Mouse (Mus musculus): ENCODE results near the gene BC025920.
"Not testable (repeated sequence)": the region's sequence is repeated elsewhere in the genome, so short reads cannot be mapped to it uniquely, and the experiment has no call there.

Gene BC025920

DNA sequence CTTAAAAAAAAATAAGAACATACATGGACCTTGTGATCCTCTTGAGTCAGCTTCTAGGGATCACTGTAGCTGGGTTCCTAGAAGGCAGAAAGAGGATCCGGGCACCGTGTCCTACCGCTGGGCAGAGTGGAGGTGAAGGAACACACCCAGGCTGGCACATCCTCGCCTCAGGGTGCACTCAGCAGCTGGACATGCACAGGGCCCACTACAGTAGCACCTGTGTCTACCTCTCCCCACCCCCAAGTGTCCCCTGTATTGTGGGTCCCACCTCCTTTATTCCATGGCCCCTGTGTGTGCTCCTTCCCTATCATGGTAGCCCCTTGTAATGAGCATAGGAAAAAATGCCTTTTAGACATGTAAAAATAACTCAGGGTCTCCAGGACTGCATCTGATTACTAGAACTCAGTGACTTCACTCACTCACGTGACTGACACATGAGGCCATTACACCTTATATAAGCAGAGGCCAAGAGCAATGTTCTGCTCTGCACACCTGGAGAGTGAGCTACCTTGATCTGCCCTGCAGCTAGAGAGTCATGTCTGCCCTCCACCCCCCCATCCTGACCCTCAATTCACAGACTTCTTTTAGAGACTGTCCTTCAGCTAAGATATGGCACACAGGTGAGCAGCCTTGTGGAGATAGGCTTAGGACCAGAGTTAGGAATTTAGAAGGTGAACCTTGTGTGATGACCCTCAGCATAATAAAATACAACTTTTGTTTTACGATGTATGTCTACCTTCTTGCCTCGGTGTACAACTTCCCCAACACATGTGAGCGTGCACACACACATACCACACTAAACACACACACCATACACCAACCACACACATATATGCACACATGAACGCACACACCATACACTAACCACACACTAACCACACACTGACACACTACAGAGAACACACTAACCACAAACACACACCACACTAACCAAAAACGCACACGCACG lies 1.8 kb upstream of the BC025920 start:
- DNase-seq (ENCODE audit: low spot score in 2 of 2) = no peak

DNA sequence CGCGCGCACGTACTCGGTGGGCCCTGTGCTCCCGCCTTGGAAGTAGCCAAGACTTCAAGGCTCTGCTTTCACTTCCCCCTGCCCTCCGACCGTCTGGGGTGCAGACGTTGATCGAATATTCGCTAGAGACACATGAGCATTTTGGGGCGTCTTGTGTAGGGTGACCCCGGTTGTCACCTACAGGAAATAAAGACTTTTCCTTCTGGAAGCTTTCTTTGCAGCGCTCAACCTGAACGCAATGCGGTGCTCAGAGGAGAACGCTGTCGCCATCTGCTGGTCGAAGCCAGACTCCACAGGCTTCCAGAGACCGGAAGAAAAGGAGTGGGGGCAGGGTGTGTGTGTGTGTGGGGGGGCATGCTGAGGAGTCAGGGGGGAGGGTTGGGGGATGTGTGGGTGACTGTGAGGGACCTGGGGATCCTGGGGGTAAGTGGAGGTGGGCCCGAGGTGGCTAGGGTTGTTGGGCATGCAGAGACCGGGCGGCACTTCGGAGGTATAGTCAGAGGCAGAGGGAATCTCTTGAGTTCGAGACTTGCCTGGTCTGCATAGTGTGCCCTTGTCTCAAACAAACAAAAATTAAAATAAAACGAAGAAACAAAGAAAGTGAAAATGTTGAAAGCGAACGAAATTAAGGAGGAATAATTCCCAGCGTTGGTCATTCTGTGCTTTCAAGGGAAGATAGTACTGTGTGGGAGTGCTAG lies 953 bp upstream of the BC025920 start:
- peak; percentile 71 to 77 for DNase-seq (ENCODE audit: low spot score in 2 of 2)

DNA sequence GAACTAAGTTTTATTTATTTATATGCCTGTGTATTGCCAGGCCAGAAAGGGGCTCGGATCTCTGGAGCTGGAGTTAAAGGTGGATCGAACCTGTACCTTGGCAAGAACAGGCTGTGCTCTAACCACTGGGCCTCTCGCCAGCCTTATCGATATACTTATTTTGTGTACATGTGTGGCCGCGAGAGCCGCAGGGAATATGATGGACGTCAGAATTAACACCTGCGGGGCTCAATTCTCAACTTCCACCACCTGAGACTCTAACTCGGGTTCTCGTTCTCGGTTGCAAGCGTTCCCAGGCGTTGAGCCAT lies 450 bp upstream of the BC025920 start:
- no peak for DNase-seq (ENCODE audit: low spot score in 2 of 2)

DNA sequence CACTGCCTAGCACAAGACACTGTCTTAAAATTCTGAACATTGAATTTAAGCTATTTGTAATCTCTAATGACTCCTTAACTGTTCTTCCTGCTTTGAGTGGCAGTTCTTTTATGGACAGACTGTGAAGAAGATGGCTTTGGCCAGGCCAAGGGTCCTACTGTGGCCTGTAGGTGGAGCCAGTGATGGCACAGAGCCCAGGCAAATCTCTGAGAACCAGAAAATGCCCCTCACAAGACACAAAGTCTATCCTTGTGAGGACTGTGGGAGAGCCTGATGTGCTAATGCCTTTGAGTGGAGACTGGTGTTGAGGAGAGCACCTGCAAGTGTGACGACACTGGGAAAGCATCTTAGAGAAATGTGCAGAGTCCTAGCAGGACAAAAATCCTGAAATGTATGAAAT lies 2.2 kb downstream of the BC025920 start:
- DNase-seq (ENCODE audit: low spot score in 2 of 2) = no peak

DNA sequence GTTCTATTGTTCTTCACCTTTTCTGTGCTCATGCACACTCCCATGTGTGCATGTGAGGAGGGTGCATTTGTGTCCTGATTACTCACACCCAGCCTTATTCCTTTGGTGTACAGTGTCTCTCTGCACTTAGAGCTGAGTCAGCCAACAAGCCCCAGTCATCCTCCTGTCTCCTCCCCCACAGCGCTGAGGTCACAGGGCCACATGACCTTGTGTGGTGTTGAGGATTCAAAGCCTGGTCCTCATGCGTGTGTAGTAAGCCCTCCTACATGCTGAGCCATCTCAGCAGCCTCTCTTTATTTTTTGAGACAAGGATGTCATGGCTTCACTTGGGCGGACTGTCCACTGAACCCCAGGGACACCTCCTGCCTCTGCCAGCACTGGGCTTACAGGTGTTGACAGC lies 6.7 kb downstream of the BC025920 start:
- DNase-seq (ENCODE audit: low spot score in 2 of 2) = no peak

DNA sequence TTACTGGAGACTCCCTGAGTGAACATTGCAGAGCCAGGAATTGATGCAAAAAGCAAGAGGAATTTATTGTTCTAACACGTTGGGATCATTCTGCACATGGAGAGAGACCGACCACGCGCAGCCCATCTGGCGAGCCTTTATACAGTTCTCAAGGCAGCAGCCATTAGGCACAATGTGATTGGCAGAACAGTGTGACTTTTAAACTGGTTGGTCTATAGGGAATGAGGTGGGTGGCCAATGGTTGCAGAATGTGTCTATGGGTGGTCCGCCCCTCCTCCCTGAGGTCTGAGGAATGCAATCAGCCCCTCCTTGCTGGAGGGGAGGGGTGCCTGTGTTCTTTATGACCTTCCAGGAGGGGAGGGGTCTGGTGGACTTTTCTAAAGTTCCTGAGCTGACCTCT lies 9.4 kb downstream of the BC025920 start:
- no peak for DNase-seq (ENCODE audit: low spot score in 2 of 2)

DNA sequence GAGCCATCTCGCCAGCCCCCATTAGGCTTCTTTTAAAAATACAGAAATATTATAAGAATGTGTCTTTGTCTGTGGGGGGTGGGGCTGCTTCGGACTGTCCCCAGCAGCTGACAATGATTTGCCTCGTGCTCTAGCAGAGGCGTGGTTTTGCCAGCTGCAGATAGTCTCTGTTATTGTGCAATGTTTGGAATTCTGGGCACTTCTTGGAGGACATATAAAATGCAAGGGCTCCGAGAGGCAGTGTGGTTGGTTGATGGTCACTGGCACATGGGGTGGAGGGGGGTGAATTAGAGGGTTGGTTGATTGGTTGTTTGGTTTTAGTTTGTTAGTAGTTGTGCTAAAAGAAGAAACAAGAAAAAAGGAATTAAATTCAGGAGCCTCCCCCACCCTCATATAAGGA lies 13.9 kb downstream of the BC025920 start:
- no peak for DNase-seq (ENCODE audit: low spot score in 2 of 2)

DNA sequence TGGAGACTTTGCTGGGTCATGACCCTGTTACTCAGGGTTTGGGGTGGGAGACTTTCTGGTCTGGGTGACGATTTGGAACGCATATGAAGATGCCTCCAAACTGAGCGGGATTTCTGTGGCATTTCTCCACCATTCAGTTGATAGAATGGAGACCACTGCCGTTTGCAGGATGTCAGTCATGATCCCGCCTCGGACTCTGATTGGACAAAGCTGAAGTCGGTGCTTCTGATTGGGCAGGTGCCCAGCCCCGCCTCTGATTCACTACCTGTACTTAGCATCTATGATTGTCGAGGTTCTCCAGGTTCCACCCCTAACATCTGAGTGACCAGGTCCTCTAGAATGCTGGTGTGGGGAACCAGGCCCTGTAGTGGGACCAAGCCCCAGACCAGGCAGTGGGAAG lies 14.7 kb downstream of the BC025920 start:
- no peak for DNase-seq (ENCODE audit: low spot score in 2 of 2)

DNA sequence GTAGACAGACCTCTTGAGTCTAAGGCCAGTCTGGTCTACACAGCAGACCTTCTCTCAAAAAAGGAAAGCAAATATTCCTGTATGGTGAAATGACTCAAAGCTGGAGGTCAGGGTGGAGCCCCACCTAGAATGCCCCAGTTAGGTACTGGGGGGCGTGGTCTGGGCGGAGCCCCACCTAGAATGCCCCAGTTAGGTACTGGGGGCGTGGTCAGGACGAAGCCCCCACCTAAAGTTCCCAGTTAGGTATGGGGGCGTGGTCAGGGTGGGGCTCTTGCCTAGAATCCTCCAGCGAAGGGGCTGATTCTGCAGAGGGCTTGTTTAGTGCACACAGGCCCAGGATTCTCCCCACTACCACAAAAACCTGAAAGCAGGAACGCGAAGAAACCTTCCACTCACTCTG lies 17.4 kb downstream of the BC025920 start:
- no peak for DNase-seq (ENCODE audit: low spot score in 2 of 2)

DNA sequence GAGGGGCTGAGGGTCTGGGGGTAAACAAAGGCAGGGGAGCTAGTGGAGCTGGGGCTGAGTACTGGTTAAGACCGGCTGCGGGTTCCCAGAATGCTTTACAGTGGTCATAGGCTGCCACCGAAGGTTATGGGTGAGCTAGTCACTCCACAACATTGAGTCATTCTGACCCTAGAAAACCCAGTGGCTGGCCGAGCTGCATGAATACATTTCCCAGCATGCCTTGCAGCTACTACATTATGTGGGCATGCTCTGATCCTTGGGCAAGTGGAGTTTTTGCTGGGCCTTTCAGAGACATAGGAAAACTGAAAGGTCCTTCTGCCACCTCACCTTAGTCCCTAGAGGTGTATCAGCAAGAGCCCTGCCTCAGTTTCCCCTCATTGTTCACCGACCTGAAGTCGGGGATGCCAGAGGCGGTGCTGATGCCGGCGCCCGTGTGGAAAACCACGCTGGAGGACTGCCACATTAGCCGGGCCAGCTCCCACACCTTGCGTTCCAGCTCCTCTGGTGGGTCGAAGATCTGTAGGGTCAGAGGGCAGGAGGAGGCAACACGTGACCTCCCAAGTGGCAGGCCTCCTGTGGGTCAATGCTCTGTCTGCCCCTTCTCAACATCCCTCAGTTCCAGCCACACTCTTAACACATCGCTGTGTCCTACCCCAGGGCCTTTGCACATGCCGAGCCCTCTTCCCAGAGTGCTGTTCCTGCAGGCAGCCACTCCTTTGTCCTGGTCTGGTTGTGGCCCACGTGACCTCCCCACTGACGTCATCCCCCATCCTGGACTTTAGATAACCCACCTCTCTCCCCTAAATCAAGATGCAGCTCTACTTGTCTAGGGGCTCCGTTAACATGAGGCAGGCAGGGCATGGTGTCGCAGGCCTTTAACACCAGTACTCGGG lies 20.3 kb downstream of the BC025920 start:
- DNase-seq (ENCODE audit: low spot score in 2 of 2) = no peak

DNA sequence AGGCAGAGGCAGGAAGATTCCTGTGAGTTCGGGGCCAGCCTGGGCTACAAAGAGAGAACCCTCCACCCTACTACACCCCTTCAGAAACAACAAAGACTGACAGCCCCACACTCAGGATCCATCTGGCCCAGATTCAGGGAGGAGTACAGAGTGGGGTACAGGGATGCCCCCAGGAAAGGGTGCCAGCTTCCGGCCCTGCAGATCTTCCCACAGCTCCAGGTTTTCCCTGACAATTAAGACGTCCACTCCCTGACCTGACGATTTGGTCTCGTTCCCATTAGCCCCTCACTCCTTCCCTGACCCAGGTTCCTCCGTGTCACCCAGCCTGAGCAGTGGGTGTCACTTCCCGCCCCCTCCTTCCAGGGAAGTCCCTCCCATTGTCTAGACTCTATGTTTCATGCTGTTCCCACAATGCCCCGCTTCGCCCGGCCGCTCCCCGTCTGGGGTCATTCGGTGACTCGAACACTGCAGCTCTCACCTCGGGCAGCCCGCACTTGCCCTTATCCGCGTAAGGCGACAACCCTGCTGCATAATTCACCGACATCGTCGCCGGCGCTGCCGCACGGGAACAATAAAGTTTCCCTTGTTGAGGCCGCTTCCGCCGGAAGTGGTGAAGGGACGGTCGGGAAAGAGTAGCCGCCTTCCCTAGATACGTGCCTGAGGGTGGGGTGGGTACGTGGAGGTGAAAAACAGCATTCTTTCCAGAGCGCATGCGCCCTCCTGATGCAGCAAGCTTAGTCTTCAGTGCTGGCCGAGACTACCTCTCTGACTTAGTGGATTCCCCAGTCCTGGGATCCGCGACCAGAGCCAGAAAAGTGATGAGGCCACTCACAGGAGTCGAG lies 21.1 kb downstream of the BC025920 start, which contains the start of gene Sirt6:
Sirt6 (minus strand) TSS at position 804 of the 842 bp plus-strand sequence.
- peak; percentile 89 to 90 for DNase-seq (ENCODE audit: low spot score in 2 of 2)

DNA sequence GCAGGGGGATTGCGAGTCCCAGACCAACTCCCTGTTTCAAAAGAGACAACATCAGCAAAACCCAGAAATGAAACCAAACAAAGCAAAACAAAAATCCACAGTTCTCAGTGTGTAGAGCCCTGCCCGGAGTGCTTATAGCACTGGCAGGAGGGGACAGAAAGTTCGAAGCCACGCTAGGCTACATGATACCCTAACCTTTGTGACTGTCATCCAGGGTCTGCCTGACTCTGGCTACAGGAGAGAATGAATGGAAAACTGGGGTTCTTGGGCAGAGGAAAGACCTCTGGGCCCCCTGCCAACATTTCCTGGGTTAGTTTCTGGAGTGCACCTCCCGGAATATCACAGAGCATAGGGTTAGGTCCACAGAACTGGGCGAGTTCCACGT lies 21.8 kb downstream of the BC025920 start:
- DNase-seq (ENCODE audit: low spot score in 2 of 2) = no peak

DNA sequence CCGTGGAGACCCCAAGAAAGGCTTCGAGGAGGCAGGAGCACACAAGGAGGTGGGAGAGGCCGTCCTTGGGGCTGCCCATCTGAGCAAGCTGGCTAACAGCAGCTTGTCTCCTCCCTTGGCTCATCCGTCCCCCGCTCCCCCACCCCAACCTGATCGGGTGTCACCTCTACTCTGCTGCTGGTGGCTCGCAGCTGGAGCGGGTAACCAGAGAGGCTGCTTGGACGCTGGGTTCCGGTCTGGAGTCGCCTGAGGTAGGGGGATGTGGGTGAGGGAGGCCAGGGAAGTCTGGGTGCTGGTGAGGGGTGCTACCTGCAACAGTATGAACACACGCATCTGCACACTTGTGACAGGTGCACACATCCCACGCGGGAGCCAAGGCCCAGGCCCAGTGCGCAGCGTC lies 22.3 kb downstream of the BC025920 start, which contains the start of gene Ankrd24:
Ankrd24 (plus strand) TSS at position 151 of the 400 bp plus-strand sequence.
- no peak for DNase-seq (ENCODE audit: low spot score in 2 of 2)

DNA sequence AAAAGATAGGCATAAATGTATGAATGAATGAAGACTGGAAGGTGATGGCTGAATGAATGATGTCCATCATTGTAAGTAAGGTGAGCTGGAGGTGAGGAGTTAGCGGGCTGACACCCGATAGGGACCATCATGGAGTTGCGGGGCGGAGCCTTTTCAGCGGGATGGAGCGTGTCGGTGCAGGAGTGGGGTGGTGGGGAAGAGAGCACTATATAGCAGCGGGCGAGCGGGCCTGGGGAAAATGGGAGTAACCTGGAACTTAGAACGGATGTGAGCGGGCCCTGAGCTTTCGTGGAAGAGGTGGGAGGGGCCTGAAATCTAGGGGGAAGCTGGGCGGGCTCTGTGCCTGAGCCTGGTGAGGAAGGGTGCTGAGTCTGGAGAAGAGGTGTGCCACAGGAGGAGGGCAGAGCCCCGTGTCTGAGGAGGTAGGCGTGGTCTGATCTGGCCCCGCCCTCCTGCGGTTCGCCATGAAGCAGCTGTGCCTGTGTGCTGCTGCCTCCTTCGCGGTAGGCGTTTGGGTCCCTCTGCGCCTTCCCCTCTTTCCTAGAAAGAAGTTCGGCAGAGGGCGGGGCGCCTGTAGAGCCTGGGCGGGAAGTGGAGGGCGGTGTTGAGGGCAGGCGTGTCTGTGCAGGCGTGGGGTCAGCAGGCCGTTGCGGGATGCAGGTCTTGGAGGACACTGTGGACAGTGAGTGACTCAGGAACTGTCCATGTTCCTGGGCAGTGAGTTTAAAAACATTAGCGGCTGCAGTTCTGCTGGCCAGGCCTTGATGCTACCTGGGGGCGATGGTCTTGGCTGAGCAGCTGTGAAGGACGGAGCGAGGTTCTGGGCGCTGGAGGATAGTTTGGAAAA lies 27.4 kb downstream of the BC025920 start:
- DNase-seq (ENCODE audit: low spot score in 2 of 2) = peak; percentile 68 to 70

DNA sequence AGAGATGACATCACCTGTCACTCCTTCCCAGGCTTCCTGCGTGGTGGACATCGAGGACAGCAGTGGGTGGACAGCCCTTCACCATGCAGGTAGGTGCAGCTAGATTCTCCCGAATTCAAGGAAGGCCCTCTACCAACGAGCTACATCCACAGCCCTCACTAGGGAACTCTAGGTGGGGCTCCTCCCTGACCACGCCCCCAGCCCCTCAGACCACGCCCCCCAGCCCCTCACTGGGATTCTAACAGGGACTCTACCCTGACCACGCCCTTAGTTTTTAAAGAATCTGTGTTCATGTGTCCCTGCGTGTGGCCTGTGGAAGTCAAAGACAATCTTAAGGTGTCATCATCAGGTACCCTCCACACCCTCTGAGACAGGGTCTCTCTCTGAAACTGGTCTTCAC lies 30.3 kb downstream of the BC025920 start:
- no peak for DNase-seq (ENCODE audit: low spot score in 2 of 2)

DNA sequence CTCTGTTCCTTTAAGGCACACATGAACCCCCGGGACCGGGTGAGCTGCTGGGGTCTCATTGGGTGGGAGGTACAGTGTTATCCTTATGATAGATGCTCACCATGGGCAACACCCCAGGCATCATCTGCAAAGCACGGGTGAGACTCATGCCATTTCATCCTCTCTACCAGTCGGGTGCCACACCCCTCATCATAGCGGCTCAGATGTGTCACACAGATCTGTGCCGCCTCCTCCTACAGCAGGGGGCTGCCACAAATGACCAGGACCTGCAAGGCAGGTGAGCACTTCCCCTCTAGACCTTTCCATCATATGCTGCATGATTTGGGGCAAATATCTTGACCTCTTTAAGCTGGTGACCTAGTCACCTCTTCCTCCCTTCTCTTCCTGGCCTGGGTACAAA lies 32.0 kb downstream of the BC025920 start:
- DNase-seq (ENCODE audit: low spot score in 2 of 2) = no peak

DNA sequence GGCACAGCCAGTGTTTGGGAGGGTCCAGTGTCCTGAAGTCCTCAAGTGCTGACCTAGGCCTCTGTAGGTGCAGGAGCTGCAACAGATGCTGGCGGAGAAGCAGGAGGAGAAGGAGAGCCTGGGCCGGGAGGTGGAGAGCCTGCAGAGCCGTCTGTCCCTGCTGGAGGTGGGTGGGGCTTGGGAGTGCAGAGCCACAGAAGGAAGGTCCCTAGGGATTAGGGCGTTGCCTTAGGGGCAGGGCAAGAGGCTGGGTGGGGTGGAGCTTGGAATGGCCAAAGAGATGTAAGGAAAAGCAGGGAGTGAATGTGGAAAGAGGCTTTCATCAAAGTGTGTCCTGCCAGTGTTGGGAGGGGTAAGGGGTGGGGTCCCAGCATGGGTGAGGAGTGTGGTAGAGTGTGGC lies 34.8 kb downstream of the BC025920 start:
- not testable (repeated sequence) for DNase-seq (ENCODE audit: low spot score in 2 of 2)

DNA sequence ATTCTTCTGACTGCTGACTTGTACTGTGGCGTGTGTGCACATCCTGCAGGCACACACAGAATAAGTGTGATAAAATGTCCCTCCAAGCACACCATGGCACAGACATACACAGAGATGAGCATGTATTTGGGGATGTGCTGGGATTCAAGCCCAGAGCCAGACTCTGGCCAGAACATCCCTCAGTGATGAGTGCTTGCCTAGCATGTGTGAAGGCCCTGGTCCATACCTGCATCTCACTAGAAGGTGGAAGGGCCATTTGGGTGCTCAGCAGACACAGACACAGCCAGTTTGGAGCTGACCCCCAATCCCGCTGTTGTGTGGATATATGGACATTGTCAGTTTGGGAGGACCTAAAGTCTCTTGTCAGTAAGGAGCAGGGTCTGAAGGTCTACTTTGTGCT lies 35.5 kb downstream of the BC025920 start:
- DNase-seq (ENCODE audit: low spot score in 2 of 2) = no peak

DNA sequence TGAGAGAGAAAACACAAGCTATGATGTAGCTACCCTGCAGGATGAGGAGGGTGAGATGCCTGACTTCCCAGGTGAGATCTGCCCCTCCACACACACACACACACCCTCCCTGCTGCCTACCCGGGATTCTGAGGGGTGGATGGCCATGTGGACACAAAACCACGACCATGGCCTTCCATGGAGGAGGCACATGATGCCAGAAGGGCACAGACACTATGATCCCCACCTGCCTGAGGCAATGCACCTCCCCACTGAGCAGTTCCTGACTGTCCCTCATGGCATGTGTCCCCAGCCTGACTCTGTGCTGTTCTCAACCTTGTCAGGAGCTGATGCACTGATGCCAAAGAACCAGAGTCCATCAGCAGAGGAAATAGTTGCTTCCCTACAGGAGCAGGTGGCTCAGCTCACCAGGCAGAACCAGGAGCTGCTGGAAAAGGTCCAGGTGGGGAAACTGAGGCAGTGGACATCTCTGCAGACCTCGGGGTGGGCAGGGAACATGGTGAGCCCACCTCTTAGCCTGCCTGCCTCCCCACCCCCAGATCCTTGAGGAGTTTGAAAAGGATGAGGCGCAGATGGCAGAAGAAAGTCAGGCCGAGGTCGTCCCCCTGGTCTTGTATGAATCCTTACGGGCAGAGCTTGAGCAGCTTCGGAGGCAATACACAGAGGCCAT lies 36.0 kb downstream of the BC025920 start:
- DNase-seq (ENCODE audit: low spot score in 2 of 2) = no peak
